Mouse (Mus musculus) adrenal gland, postnatal 14 days (tissue): ENCODE results near the gene Armh1. TPM values are rescaled to one million over a fixed set of nuclear protein-coding genes. Genes with fewer than 3 reads are reported as not detected.
"Not testable (repeated sequence)": the region's sequence is repeated elsewhere in the genome, so short reads cannot be mapped to it uniquely, and the experiment has no call there.

Experiments
- DNase-seq: peaks from one replicate; pipeline ENCODE4 v3.0.0; 2021; ENCODE audit warnings: mixed read lengths
- total RNA-seq: library from RNA; stranded (reverse); gene quantifications from 2 replicates; pipeline ENCODE4 v1.2.3, GENCODE M21; 2021

Gene Armh1
- total RNA-seq, 1 experiment from 2014 or later, result 2.4 TPM

- peak; percentile 31 for DNase-seq
Measured at GRCm38 (mm10) chr4:117221836-117222235, 30.1 kb downstream of the Armh1 start.

- no peak for DNase-seq
Measured at GRCm38 (mm10) chr4:117220741-117221515, 31.0 kb downstream of the Armh1 start.

- peak; percentile 75 for DNase-seq
Measured at GRCm38 (mm10) chr4:117218517-117219219, 33.3 kb downstream of the Armh1 start.

GRCm38 (mm10) chr4:117217029-117217428 lies 34.9 kb downstream of the Armh1 start:
- no peak for DNase-seq

- DNase-seq, result no peak
Measured at GRCm38 (mm10) chr4:117214250-117214649, 37.7 kb downstream of the Armh1 start.

GRCm38 (mm10) chr4:117210147-117211074 lies 41.5 kb downstream of the Armh1 start:
- DNase-seq, result peak; percentile 93

- no peak for DNase-seq
Measured at GRCm38 (mm10) chr4:117209592-117209991, 42.3 kb downstream of the Armh1 start.

- no peak for DNase-seq
Measured at GRCm38 (mm10) chr4:117202992-117203354, 49.0 kb downstream of the Armh1 start.

- peak; percentile 66 for DNase-seq
Measured at GRCm38 (mm10) chr4:117202046-117202991, 49.6 kb downstream of the Armh1 start.

GRCm38 (mm10) chr4:117191804-117192203 lies 60.1 kb downstream of the Armh1 start:
- no peak for DNase-seq

GRCm38 (mm10) chr4:117190660-117191059 lies 61.3 kb downstream of the Armh1 start:
- DNase-seq, result no peak

GRCm38 (mm10) chr4:117189856-117190543 lies 61.9 kb downstream of the Armh1 start:
- DNase-seq, result peak; percentile 52

- peak; percentile 90 for DNase-seq
Measured at GRCm38 (mm10) chr4:117189382-117189855, 62.5 kb downstream of the Armh1 start.

- no peak for DNase-seq
Measured at GRCm38 (mm10) chr4:117188969-117189368, 63.0 kb downstream of the Armh1 start.

GRCm38 (mm10) chr4:117182759-117183096 lies 69.2 kb downstream of the Armh1 start:
- not testable (repeated sequence) for DNase-seq

GRCm38 (mm10) chr4:117181863-117182758 lies 69.8 kb downstream of the Armh1 start, which contains the start of gene Kif2c:
Kif2c (minus strand) TSS chr4:117182639.
- DNase-seq, result peak; percentile 95

- DNase-seq, result no peak
Measured at GRCm38 (mm10) chr4:117169936-117170335, 82.0 kb downstream of the Armh1 start.
